Mouse (Mus musculus): Measurements from ENCODE around the gene Recql5.

Gene Recql5

GRCm38 (mm10) chr11:115933108-115933746 lies at the start of gene Recql5, which contains the start of gene Sap30bp:
Gene Recql5 (minus strand): TSS chr11:115933477.
Gene Sap30bp (plus strand): TSS chr11:115933282.
- peak; percentile 98 for DNase-seq (ENCODE audit: low spot score)

GRCm38 (mm10) chr11:115982472-115982871 lies 49.2 kb upstream of the Recql5 start:
- no peak for DNase-seq (ENCODE audit: low spot score)

- no peak for DNase-seq (ENCODE audit: low spot score)
Observed at GRCm38 (mm10) chr11:115975544-115975943, 42.3 kb upstream of the Recql5 start.

- DNase-seq (ENCODE audit: low spot score): no peak
Observed at GRCm38 (mm10) chr11:115975083-115975420, 41.8 kb upstream of the Recql5 start.

GRCm38 (mm10) chr11:115974309-115975082 lies 41.2 kb upstream of the Recql5 start, which contains the start of gene Itgb4:
Gene Itgb4 (plus strand): TSS chr11:115974709.
- peak; percentile 15 for DNase-seq (ENCODE audit: low spot score)

- peak; percentile 66 for DNase-seq (ENCODE audit: low spot score)
Observed at GRCm38 (mm10) chr11:115971016-115971415, 37.7 kb upstream of the Recql5 start.

- peak; percentile 44 for DNase-seq (ENCODE audit: low spot score)
Observed at GRCm38 (mm10) chr11:115970006-115970673, 36.9 kb upstream of the Recql5 start.

- DNase-seq (ENCODE audit: low spot score): no peak
Observed at GRCm38 (mm10) chr11:115968731-115969405, 35.6 kb upstream of the Recql5 start.

- peak; percentile 87 for DNase-seq (ENCODE audit: low spot score)
Observed at GRCm38 (mm10) chr11:115964977-115965604, 31.8 kb upstream of the Recql5 start.

GRCm38 (mm10) chr11:115962651-115963412 lies 29.6 kb upstream of the Recql5 start:
- DNase-seq (ENCODE audit: low spot score): no peak

GRCm38 (mm10) chr11:115959018-115959417 lies 25.7 kb upstream of the Recql5 start:
- no peak for DNase-seq (ENCODE audit: low spot score)

GRCm38 (mm10) chr11:115957971-115958370 lies 24.7 kb upstream of the Recql5 start:
- DNase-seq (ENCODE audit: low spot score): peak; percentile 40

- DNase-seq (ENCODE audit: low spot score): peak; percentile 30
Observed at GRCm38 (mm10) chr11:115956453-115956852, 23.2 kb upstream of the Recql5 start.

GRCm38 (mm10) chr11:115955195-115955858 lies 22.1 kb upstream of the Recql5 start:
- DNase-seq (ENCODE audit: low spot score): peak; percentile 32

- DNase-seq (ENCODE audit: low spot score): peak; percentile 56
Observed at GRCm38 (mm10) chr11:115954712-115955111, 21.4 kb upstream of the Recql5 start.

- DNase-seq (ENCODE audit: low spot score): no peak
Observed at GRCm38 (mm10) chr11:115950719-115951118, 17.4 kb upstream of the Recql5 start.

GRCm38 (mm10) chr11:115948316-115948715 lies 15.0 kb upstream of the Recql5 start:
- no peak for DNase-seq (ENCODE audit: low spot score)

- DNase-seq (ENCODE audit: low spot score): no peak
Observed at GRCm38 (mm10) chr11:115946221-115946828, 13.0 kb upstream of the Recql5 start.

- DNase-seq (ENCODE audit: low spot score): no peak
Observed at GRCm38 (mm10) chr11:115945247-115945646, 12.0 kb upstream of the Recql5 start.

GRCm38 (mm10) chr11:115941980-115942379 lies 8.7 kb upstream of the Recql5 start:
- no peak for DNase-seq (ENCODE audit: low spot score)

Data from MN1 (cell line).